Mouse (Mus musculus) heart, adult 2 months (tissue): ENCODE measurements around the gene Dlg5.

Experiments
- CTCF ChIP-seq: fragments of 200-600 bp; IDR thresholded peaks from 2 replicates; pipeline ENCODE4 v1.8.1; 2022; ENCODE audit warnings: antibody characterized with exemption, mild to moderate bottlenecking, moderate library complexity
- EP300 ChIP-seq: fragments of 200-500 bp; IDR thresholded peaks from 2 replicates; pipeline ENCODE4 v1.6.1; 2011; ENCODE audit warnings: low read depth, low read length, control low read depth; ENCODE audit not compliant: insufficient read depth
- POLR2A ChIP-seq: fragments of 200-500 bp; IDR thresholded peaks from 2 replicates; pipeline ENCODE4 v1.6.1; 2011; ENCODE audit warnings: mild to moderate bottlenecking, low read depth, low read length, control low read depth; ENCODE audit not compliant: insufficient read depth

DNA sequence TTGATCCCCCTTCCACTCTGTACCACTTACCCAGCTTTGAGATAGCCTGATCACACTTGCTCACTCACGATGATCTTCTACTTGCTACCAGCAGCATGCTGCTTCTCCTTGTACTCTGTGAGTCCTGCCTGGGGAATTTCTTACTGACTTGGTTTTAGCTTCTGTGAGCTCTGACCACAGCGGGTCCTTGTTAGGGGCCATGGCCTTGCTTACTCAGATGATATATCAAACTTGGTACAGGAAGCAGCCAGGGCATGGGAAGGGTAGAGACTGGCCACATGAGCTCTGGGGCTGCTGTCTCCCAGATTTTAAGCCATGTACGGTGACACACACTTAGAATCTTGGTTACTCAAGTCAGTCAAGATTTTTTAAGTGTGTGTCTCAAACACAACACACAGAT lies 156.5 kb downstream of the Dlg5 start:
- TF ChIP-seq CTCF (no peak), POLR2A (no peak), EP300 (no peak)
